Mouse (Mus musculus): Measurements from ENCODE around the gene Tspan10.
A peak's percentile ranks its signal among the peaks of the same experiment; 100 is the strongest.
"Not testable (repeated sequence)": the region's sequence is repeated elsewhere in the genome, so short reads cannot be mapped to it uniquely, and the experiment has no call there.

Tspan10 gene

DNA sequence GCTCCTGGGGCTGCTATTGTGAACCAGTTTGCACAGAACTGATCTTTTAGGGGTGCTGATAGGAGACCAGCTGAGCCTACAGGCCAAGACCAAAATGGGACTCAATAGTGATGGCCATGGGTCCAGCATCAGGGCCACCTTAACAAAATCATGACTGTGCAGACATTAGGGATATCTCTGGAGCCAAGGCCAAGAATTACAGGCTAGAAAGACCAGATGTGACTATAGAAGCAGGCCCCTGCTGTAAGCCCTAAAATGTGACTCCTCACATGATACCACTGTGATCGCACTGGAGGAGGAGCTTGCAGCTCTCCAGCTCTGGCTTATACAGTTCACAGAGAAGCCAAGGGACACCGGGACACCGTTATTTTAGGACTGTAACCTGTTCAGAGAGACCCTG lies at the start of gene Tspan10:
Gene Tspan10 (plus strand): TSS at position 301 of the 400 bp plus-strand sequence.
- DNase-seq (ENCODE audit: low read depth, low spot score) = no peak

DNA sequence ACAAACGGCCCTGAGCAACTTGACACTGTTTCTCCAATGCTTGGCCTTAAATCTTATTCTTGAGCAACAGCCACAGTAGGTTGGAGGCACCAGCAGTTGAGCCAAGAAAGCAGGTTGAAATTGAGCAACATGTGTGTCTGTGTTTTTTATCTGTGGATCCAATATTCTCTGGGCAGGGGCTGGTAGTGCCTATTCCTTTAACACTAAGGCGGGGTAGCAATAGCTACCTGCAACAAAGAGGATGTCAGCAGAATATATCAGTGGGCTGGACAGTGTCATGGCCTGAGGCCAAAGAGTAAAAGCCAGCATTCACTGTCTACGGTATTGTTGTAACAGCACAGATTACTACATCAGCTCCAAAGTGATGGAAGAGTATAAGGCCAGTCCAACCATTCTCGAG lies 46.8 kb upstream of the Tspan10 start:
- no peak for DNase-seq (ENCODE audit: low read depth, low spot score)

DNA sequence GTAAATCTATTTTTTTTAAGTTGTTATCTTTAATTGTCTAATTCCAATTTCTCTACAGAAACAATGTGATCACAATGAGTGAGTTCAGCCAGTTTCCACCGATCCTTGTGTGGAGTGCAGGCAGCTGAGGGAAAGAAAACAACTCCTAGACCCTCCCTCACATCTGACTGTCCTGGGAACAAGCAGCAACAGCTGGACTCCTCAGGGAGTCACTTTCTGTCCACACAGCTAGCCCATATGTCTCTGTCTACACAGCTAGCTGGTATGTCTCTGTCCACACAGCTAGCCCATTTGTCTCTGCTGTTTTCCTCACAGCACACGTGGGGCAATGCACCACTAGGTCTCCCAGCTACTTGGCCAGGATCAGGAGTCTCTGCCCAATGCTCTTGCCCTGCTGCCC lies 44.8 kb upstream of the Tspan10 start:
- DNase-seq (ENCODE audit: low read depth, low spot score) = no peak

DNA sequence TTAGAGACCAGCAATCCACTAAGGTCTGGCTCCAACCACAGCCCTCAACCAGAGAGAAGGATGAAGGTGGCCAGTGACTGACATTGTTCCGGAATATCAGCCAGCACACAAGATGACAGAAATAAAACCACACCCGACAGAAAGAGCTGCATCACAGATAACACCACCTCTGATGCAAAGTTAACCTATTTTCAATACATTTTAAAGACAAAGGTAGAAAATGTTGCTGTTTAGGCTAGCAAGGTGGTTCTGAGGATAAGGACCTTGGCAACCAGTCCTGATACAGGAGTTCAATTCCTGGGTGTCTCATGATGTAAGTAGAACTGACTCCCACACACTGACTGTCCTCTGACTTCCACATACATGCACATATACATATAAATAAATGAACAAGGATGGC lies 43.1 kb upstream of the Tspan10 start:
- DNase-seq (ENCODE audit: low read depth, low spot score) = no peak

DNA sequence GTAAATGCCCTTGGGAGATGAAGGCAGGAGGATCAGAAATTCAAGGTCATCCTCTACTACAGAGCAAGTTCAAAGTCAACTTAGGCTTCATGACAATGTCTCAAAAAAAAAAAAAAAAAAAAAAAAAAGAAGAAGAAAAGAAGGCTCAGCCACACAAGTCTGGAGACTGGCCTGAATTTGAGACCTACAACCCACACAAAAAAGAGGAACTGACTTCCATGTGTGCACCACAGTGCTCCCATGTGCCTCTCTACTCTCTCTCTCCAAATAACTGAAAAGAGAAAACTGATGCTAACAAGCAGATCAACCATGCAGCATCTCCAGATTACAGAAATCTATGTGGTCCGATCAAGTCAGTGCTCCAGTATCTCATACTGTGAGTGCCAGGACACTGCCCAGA lies 37.6 kb upstream of the Tspan10 start:
- peak; percentile 57 for DNase-seq (ENCODE audit: low read depth, low spot score)

DNA sequence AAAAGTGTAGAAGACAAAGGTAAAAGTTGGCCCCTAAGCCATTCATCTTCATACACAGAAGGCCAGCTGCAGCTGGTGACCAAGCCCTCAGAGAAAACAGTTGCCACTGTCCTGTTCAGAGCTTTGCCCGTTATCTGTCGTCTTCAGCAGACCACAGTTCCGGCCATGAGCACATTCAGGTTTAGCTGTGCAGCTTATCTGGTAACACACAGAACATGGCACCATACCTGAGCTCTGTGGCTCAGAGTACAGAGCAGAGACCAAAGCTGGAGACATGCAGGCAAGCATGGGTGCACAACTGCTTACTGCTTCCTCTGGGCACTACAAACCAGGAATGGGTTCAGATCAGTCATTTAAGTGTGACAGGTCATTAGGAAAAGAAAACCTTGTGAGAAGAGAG lies 36.6 kb upstream of the Tspan10 start:
- no peak for DNase-seq (ENCODE audit: low read depth, low spot score)

DNA sequence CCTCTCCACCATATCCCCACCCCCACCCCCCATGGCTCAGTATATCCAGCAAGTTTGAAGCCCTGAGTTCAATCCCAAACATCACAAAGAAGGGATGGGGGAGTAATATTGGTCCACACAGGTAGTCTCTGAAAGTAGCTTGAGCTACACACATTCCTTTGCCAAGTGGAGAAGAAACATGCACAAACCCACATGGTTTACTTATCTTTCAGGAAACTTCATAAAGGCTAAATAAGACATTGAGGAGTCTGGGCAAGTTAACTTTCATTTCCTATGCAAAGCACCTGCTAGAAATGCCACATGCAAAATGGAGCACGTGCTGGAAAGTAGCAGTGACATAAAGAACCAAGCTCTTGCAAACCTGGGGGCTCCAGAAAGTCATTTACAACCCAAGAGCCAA lies 36.0 kb upstream of the Tspan10 start:
- DNase-seq (ENCODE audit: low read depth, low spot score) = peak; percentile 32

DNA sequence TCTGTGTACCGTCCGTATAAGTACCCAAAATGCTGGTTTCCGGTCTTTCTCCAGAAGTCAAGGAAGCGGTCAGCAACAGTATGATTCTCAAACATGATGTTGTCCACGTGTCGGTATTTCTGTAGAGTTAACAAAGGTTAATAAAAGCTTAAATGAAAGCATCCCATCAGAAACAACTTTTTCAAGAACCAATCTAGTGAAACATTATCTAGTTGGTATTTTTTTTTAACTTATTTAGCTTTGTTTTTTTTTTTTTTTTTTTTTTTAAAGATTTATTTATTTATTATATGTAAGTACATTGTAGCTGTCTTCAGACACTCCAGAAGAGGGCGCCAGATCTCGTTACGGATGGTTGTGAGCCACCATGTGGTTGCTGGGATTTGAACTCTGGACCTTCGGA lies 28.8 kb upstream of the Tspan10 start:
- DNase-seq (ENCODE audit: low read depth, low spot score) = not testable (repeated sequence)

DNA sequence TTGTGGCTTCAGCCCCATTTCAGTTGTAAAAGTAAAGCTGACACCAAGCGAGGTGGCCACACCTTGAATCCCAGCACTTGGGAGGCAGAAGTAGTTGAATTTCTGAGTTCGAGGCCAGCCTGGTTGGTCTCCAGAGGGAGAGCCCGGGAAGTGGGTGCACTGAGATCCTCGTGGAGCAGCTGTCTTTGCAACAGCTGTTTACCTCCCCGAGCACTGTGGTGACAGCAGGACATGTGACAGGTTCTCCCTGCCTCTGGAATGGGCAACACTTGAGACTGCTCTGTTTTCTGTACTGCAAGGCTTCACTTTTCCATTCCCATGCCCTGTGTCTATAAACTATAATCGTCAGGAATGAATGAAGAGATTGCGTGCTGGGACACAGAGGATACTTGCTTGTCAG lies 24.6 kb upstream of the Tspan10 start:
- no peak for DNase-seq (ENCODE audit: low read depth, low spot score)

DNA sequence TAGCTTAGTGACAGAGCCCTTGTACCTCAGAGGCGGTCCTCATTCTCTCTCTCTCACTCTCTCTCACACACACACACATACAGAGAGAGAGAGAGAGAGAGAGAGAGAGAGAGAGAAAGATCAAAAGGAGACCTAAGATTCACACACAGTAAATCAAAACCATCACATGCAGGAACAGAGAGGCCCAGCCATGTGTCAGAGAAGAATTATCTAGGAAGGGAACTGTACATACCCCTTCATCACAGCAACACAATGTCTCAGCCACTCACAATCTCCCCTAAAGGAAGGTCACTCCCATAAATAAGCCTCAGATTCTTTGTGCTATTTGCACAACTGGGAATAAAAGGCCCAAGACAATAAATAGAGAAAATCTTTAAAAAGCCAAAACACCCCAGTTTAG lies 23.9 kb upstream of the Tspan10 start:
- DNase-seq (ENCODE audit: low read depth, low spot score) = no peak

DNA sequence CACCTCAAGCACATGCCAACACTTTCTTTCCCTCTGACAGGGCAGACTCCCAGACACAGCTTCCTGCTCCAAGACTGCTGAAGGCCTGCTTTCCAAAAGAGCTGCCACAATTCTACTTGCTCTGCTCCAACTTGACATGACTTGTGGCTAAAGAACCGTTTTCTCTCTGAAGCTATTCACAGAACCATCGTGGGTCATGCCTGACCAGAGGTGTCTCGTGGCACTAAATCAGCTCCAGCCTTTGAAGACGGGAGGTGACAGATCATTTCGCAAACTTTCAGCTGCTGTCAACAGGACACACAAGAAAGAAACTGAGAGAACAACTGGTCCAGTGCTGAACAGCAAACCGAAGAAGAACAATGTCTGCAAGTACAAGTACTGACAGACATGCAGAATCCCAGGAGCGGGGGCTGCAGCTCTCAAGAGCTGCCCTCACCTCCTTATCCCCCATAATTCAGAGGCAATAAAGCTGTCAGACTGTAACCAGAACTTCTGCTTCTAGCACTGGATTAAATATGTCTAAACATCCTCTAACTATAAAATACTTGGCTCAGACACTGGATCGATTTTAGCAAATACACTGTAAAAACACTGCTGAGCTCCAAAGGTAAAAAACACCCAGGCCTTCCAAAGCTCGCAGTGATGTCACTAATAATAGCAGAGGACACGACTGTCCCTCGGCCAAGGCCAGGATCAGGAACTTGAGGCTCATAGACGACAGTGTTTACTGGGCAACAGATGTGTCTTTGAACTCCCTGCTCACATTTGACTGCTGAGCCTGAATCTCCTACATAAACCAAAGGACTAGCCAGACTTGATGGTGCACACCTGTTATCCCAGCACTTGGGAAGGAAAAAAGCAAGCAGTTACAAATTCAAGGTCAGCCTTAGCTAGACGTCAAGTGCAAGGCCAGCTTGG lies 19.5 kb upstream of the Tspan10 start:
- no peak for DNase-seq (ENCODE audit: low read depth, low spot score)

DNA sequence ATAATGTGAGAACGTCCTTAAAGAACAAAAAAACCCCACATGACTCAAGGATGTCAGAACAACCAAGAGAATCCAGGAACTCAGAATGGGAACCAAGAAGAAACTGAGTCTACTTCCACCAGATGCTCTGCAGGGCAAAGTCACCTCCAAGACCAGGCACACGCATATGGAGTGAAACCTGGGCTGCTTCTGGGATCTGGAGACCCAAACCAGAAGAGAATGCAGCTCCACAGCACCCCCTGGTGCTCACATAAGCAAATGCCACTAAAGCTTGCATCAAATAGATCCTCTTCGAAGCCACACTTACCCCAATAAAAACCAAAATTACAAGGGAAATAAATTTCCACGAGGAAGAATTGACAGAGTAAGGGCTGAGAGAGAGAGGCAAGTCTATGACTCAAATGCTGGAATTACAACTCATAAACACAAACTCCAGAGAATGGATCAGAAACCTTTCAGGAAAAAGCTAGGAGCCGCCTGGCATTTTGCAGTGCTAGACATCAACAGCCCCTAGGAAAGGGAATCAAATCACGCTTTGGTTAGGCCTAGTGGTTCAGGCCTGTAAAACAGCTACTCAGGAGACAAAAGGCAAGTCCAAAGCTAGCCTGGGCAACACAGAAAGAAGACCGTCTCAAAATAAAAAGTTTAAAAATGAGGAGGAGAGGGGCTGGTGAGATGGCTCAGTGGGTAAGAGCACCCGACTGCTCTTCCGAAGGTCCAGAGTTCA lies 18.7 kb upstream of the Tspan10 start:
- DNase-seq (ENCODE audit: low read depth, low spot score) = peak; percentile 61

DNA sequence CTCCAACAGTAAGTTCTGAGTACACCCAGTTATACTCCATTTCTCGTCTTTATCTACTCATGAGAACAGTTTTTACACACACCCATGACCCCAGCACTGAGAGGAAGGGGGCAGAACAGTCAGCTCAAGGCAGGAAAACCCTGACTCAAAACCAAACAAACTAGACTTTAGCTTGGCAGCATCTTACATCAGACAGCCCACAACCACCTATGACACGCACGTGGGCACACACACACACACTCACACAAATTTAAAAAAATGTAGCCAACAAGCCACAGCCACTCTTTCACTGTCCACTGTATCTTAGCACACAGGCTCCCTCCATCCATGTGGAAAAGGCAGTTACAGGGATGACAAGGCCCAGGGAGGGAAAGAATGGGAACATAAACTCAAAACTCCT lies 15.7 kb upstream of the Tspan10 start:
- DNase-seq (ENCODE audit: low read depth, low spot score) = no peak

DNA sequence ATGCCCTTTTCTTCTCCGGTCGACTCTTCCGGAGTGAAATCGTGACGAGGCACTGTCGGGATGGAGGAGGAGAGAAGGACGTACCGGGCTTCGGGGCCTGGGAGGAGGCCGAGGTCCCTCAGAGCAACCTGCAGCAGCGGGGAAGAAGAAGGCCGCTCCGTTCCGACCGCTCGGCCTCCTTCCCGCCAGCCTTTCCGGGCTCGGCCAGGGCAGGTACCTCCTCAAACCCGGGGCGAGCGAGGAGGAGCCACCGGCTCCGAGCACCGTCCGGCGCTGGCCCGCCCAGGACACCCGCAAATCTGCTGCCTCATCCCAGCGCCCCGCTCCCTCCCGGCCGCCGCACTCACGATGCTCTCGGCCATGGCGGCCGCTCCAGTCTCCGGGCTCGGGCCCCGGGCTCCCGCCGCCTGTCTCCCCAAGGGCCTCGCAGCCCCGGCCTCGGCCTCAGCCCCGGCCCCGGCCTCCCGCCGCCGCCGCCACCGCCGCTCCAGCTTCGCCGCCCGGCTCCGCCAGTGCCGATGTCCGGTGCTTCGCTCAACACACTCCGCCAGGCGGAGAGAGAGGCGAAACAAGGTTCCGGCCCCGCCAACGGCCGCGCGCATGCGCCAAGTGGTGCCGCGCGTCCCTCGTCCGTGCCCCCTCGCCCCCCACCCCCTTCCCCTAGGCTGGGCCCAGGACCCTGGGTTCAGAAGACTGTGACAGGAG lies 5.1 kb upstream of the Tspan10 start, which contains the start of gene Nploc4:
Gene Nploc4 (minus strand): TSS at position 557 of the 705 bp plus-strand sequence.
- peak; percentile 91 for DNase-seq (ENCODE audit: low read depth, low spot score)

DNA sequence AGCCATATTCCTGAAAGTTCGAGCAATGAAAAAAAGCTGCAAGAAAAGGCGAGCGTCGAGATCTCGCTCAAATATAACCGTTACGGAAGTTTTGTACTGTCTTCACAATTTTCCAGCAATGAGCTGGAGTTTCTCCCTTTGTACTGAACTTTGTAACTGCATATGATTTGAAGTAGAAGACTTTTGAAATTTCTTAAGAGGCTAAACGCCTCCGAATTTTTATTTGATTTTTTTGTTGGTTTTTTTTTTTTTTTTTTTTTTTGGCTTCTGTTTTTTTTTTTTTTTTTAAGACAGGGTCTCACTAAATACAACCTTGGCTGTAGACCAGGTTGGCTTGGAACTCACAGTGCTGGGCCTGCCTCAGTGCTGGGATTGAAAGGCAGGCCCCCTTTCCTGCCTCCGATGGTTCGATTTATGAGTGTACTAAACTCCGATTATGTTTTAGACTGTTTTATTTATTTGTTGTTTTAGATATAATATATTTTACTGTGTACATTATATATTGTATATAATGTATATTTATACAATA lies 4.5 kb upstream of the Tspan10 start:
- no peak for DNase-seq (ENCODE audit: low read depth, low spot score)

DNA sequence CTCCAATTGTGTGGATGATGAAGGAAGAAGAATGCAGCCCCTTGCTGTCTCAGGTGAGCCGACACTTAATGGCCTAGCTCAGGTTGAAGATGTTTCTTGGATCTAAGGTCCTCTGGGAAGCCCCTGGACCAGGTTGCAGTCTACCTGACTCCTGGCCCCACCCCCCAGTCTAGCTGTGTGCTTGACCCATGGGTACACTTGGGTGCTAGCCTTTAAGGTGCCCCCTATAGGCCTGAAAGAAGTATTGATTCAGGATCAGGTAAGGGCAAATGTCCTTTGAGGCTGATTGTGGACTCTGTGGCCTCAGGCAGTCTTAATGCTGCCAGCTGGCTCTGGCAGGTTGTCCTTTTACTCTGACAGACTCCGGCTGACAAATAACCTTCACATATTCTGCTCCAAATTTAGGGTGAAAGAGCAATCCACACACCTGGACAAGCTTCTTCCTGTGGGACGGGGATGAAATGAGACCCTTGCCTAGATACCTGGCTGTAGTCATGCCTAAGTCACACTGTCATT lies 379 bp downstream of the Tspan10 start:
- no peak for DNase-seq (ENCODE audit: low read depth, low spot score)

DNA sequence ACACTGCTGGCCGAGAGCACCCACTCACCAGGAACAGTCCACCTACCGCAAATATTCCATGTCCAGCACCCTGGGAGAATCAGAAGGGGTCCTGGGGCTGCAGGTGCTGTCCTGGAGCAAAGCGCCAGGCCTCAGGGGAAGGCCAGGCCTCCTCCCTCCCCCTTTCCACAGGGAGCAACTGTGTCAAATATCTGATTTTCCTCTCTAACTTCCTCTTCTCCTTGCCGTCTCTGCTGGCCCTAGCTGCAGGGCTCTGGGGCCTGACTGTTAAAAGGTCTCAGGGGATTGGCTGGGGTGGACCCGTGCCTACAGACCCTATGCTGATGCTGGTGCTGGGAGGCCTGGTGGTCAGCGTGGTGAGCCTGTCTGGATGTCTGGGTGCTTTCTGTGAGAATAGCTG lies 1.7 kb downstream of the Tspan10 start:
- no peak for DNase-seq (ENCODE audit: low read depth, low spot score)

DNA sequence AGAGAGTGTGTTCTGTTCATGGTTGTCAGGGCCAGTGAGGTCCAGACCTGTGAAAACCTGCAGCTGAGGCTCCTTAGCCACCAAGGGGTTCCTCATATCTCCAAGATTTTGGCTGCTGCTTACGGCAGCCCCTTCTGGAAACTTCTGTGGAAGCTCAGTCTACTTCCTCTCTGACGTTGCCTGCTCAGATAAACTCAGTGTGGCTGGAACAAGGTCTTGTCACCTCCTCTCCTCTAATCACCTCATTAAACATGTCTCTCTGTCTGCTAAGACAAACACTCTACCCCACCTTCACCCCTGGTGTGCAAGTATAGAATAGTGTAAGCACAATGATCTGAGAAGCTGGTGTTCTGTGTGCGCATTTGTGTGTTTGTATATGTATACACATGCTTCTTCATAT lies 3.0 kb downstream of the Tspan10 start:
- DNase-seq (ENCODE audit: low read depth, low spot score) = no peak

DNA sequence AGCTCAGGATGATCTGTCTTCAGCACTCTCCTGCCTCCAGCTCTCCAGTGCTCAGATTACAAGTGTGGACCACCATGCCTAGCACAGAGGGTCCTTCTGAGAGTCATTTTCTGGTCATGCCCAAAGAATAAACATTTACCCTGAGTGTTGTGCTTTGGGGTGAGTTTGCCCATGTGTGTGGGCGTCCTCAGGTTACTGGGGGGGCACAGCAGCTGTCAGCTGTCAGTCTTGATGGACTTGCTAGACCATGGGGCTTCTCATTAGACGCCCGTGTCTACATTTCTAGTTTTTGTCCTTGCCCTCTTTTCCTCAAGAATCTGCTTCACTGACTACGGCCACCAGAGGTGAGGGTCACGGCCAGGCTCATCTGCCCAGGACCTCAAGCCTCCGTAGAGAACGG lies 4.7 kb downstream of the Tspan10 start:
- DNase-seq (ENCODE audit: low read depth, low spot score) = no peak

DNA sequence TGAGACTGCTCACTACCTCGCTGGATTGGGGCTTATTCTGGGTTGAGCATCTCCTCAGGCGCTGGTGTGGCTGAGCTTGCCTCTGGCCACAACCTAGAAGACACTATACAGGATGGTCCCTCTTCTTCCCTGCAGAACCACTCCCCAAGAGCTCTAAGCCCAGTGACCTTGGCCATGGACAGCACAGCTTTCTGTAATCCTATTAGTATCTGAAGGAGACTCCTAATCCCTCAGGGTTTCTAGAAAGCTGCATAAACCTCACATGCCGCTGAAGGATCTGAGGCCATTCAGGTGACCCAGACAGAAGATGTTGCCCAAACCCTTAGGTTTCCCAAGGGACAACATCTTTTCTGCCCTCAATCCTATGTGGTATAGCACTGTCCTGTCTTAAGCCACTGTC lies 9.8 kb downstream of the Tspan10 start:
- no peak for DNase-seq (ENCODE audit: low read depth, low spot score)

DNA sequence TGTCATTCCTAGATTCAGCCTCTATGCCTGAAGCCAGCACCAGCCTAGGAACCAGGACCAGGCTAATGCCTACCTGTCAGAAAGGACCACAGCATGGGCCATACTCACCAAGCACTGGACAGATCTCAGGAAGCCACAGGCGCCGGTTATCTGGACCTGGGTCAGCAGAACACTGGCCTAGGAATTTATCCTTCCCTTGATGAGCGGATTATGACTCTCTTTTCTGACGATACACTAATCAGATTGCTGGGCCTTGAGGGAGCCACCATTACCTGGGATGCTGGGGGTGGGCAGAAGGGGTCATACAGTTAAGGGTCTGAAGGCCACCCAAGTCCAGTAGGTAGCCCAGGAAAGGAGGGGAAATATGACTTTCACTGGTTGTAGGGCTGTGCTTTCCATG lies 10.9 kb downstream of the Tspan10 start, which contains the start of gene Pde6g:
Gene Pde6g (minus strand): TSS at position 195 of the 400 bp plus-strand sequence.
- no peak for DNase-seq (ENCODE audit: low read depth, low spot score)

DNA sequence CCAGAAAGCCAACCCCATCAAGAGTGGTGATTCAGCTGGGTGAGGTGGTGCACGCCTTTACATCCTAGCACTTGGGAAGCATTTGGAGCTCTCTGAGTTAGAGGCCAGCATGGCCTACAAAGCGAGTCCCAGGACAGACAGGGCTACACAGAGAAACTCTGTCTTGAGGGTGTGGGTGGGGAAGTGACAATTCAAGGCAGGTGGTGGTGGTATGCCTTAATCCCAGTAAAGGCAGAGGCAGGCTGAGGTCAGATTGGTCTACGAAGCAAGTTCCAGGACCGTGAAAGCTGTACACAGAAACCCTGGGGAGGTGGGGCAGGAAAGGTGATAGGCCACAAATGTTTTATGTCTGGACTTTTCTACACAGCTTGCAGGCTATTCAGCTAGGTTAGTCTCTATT lies 12.5 kb downstream of the Tspan10 start:
- DNase-seq (ENCODE audit: low read depth, low spot score) = no peak

All from A20 (cell line).